ENCODE assay signal across 21 mouse cellular contexts in genomic region chr5:126254661-126255060, GRCm38 (mm10).
DNase-seq lines count a peak whose midpoint lies in the region; ATAC-seq lines count a peak whose summit lies in the region.
"Had no signal": no experiment of that assay in that cellular context is flagged by ENCODE, and none has a peak within 500 bp of the region (broad histone marks: within the 10 kb centered on the region; RNA-seq: fewer than 3 reads in every experiment).

No protein-coding gene starts in this region.

- intact Hi-C loops in gastrocnemius, postnatal 36 days (cut with DNase I), result no loop called here

- peak; percentile 91 for ATAC-seq in frontal cortex, adult (ENCODE audit: low TSS enrichment)
- ATAC-seq: activated CD4-positive, CD25-positive, alpha-beta regulatory T cell, adult 4 months; CD4-positive, CD25-positive, alpha-beta regulatory T cell, adult 4 months; forebrain, embryonic 14.5 days; forebrain, embryonic 16.5 days; Patski had no signal

- DNase-seq in frontal cortex, postnatal 14 days (ENCODE audit: low spot score in 2 of 2), result no peak
- peak; percentile 9 for DNase-seq in right cerebral cortex, adult 18-20 months
- DNase-seq in right cerebral cortex, postnatal 14 days, result no peak
- DNase-seq in gastrocnemius, postnatal 36 days, result no peak
- DNase-seq: adrenal gland, adult 8-10 months; adrenal gland, postnatal 14 days; adrenal gland, postnatal 36 days; B cell, adult 2 months; cerebellum, adult 11 months; cerebellum, adult 18-20 months; cerebellum, adult 8-10 months; cerebellum, adult 9-11 months; cerebellum, postnatal 14 days; cerebellum, postnatal 36 days; embryo, embryonic 11 days had no signal
